Mouse (Mus musculus): ENCODE results near the gene Apopt1. TPM values are rescaled to one million over a fixed set of nuclear protein-coding genes. Genes with fewer than 3 reads are reported as not detected.
A peak's percentile ranks its signal among the peaks of the same experiment; 100 is the strongest.

Gene Apopt1
- polyA plus RNA-seq, 1 experiment from 2014 or later: 55.4 TPM

GRCm38 (mm10) chr12:111758381-111759175, 45.5 kb downstream of the Apopt1 start, which contains the start of gene Klc1:
Gene Klc1, plus strand, starts transcription at chr12:111758849.
- Histone ChIP-seq H3K27ac (ENCODE audit: low read depth, low read length) (peak within 1 kb of the TSS; percentile 79), H3K9me3 (ENCODE audit: control insufficient read depth, low read length) (no peaks in the 10 kb centered on the region), H3K4me1 (replicated peaks; ENCODE audit: control insufficient read depth, insufficient read depth, low read length) (peaks cover 9% of the 10 kb centered on the region; the same call in 1 of the 2 replicates), H3K9ac (ENCODE audit: low read length) (peak within 1 kb of the TSS; percentile 95), H3K27me3 (ENCODE audit: control insufficient read depth, insufficient read depth, low read length) (no peaks in the 10 kb centered on the region), H3K4me2 (ENCODE audit: low read depth, low read length, severe bottlenecking) (peak within 1 kb of the TSS; percentile 98), H3K36me3 (ENCODE audit: control insufficient read depth, insufficient read depth, low read length) (no peaks in the 10 kb centered on the region), H3K4me3 (ENCODE audit: low read depth, low read length) (peak within 1 kb of the TSS; percentile 92)
- WGBS: under 1% methylated on average over 78 of the region's 85 CpGs
- ATAC-seq (replicated peaks; ENCODE audit: low FRiP score): peak; percentile 81
- DNase-seq (ENCODE audit: low spot score): peak; percentile 89

- DNase-seq (ENCODE audit: low spot score) (peak; percentile 65), ATAC-seq (replicated peaks; ENCODE audit: low FRiP score) (peak; percentile 63)
- Histone ChIP-seq H3K4me1 (replicated peaks; ENCODE audit: control insufficient read depth, insufficient read depth, low read length) (peaks cover 9% of the 10 kb centered on the region; the same call in 1 of the 2 replicates), H3K36me3 (ENCODE audit: control insufficient read depth, insufficient read depth, low read length) (no peaks in the 10 kb centered on the region), H3K4me2 (ENCODE audit: low read depth, low read length, severe bottlenecking) (peak overlapping the region; percentile 98), H3K27ac (ENCODE audit: low read depth, low read length) (peak overlapping the region; percentile 79), H3K9ac (ENCODE audit: low read length) (peak overlapping the region; percentile 95), H3K4me3 (ENCODE audit: low read depth, low read length) (peak overlapping the region; percentile 92), H3K9me3 (ENCODE audit: control insufficient read depth, low read length) (no peaks in the 10 kb centered on the region), H3K27me3 (ENCODE audit: control insufficient read depth, insufficient read depth, low read length) (no peaks in the 10 kb centered on the region)
- 2% methylated on average over 35 of the region's 35 CpGs for WGBS
These were observed 46.4 kb downstream of the Apopt1 start for GRCm38 (mm10) chr12:111759176-111760061.

GRCm38 (mm10) chr12:111760306-111760908, 47.3 kb downstream of the Apopt1 start:
- Histone ChIP-seq H3K27me3 (ENCODE audit: control insufficient read depth, insufficient read depth, low read length) (no peaks in the 10 kb centered on the region), H3K36me3 (ENCODE audit: control insufficient read depth, insufficient read depth, low read length) (no peaks in the 10 kb centered on the region), H3K4me1 (replicated peaks; ENCODE audit: control insufficient read depth, insufficient read depth, low read length) (peaks cover 9% of the 10 kb centered on the region; the same call in 1 of the 2 replicates), H3K27ac (ENCODE audit: low read depth, low read length) (no peak overlapping the region), H3K4me3 (ENCODE audit: low read depth, low read length) (peak overlapping the region; percentile 92), H3K9ac (ENCODE audit: low read length) (peak overlapping the region; percentile 27; the same call in 1 of the 2 replicates), H3K9me3 (ENCODE audit: control insufficient read depth, low read length) (no peaks in the 10 kb centered on the region), H3K4me2 (ENCODE audit: low read depth, low read length, severe bottlenecking) (peak overlapping the region; percentile 98)
- no peak for DNase-seq (ENCODE audit: low spot score)
- WGBS: 78% methylated on average over 7 of the region's 7 CpGs
- ATAC-seq (replicated peaks; ENCODE audit: low FRiP score): no peak

GRCm38 (mm10) chr12:111762620-111763280, 49.7 kb downstream of the Apopt1 start:
- Histone ChIP-seq H3K4me3 (ENCODE audit: low read depth, low read length) (no peak overlapping the region), H3K36me3 (ENCODE audit: control insufficient read depth, insufficient read depth, low read length) (no peaks in the 10 kb centered on the region), H3K4me2 (ENCODE audit: low read depth, low read length, severe bottlenecking) (no peak overlapping the region), H3K9ac (ENCODE audit: low read length) (no peak overlapping the region), H3K27ac (ENCODE audit: low read depth, low read length) (no peak overlapping the region), H3K27me3 (ENCODE audit: control insufficient read depth, insufficient read depth, low read length) (no peaks in the 10 kb centered on the region), H3K9me3 (ENCODE audit: control insufficient read depth, low read length) (no peaks in the 10 kb centered on the region), H3K4me1 (replicated peaks; ENCODE audit: control insufficient read depth, insufficient read depth, low read length) (peaks cover 22% of the 10 kb centered on the region)
- ATAC-seq (replicated peaks; ENCODE audit: low FRiP score) (no peak), DNase-seq (ENCODE audit: low spot score) (no peak)
- 96% methylated on average over 13 of the region's 13 CpGs for WGBS

GRCm38 (mm10) chr12:111766313-111767236, 53.5 kb downstream of the Apopt1 start:
- 0 out of 2 replicates have a peak overlapping the region, but pooled peaks have one; percentile 12 for H3K27ac ChIP-seq (ENCODE audit: low read depth, low read length)
- ATAC-seq (replicated peaks; ENCODE audit: low FRiP score) (0 out of 2 replicates have a peak, but pooled peaks have one; percentile 47), DNase-seq (ENCODE audit: low spot score) (no peak)
- WGBS: 31% methylated on average over 16 of the region's 16 CpGs
- H3K4me3 ChIP-seq (ENCODE audit: low read depth, low read length): no peak overlapping the region
- no peaks in the 10 kb centered on the region for H3K9me3 ChIP-seq (ENCODE audit: control insufficient read depth, low read length)
- no peaks in the 10 kb centered on the region for H3K27me3 ChIP-seq (ENCODE audit: control insufficient read depth, insufficient read depth, low read length)
- no peaks in the 10 kb centered on the region for H3K36me3 ChIP-seq (ENCODE audit: control insufficient read depth, insufficient read depth, low read length)
- H3K4me1 ChIP-seq (replicated peaks; ENCODE audit: control insufficient read depth, insufficient read depth, low read length): peaks cover 18% of the 10 kb centered on the region
- peak overlapping the region; percentile 12; the same call in 1 of the 2 replicates for H3K9ac ChIP-seq (ENCODE audit: low read length)
- H3K4me2 ChIP-seq (ENCODE audit: low read depth, low read length, severe bottlenecking): peak overlapping the region; percentile 27; the same call in 1 of the 2 replicates

GRCm38 (mm10) chr12:111768322-111768928, 55.4 kb downstream of the Apopt1 start:
- Histone ChIP-seq H3K9me3 (ENCODE audit: control insufficient read depth, low read length) (no peaks in the 10 kb centered on the region), H3K9ac (ENCODE audit: low read length) (no peak overlapping the region), H3K27me3 (ENCODE audit: control insufficient read depth, insufficient read depth, low read length) (no peaks in the 10 kb centered on the region), H3K27ac (ENCODE audit: low read depth, low read length) (no peak overlapping the region), H3K36me3 (ENCODE audit: control insufficient read depth, insufficient read depth, low read length) (no peaks in the 10 kb centered on the region; the same call in 1 of the 2 replicates), H3K4me1 (replicated peaks; ENCODE audit: control insufficient read depth, insufficient read depth, low read length) (peaks cover 18% of the 10 kb centered on the region), H3K4me2 (ENCODE audit: low read depth, low read length, severe bottlenecking) (no peak overlapping the region), H3K4me3 (ENCODE audit: low read depth, low read length) (no peak overlapping the region)
- no peak for ATAC-seq (replicated peaks; ENCODE audit: low FRiP score)
- DNase-seq (ENCODE audit: low spot score): no peak
- 93% methylated on average over 10 of the region's 10 CpGs for WGBS

GRCm38 (mm10) chr12:111769306-111769705, 56.2 kb downstream of the Apopt1 start:
- Histone ChIP-seq H3K4me1 (replicated peaks; ENCODE audit: control insufficient read depth, insufficient read depth, low read length) (peaks cover 18% of the 10 kb centered on the region), H3K36me3 (ENCODE audit: control insufficient read depth, insufficient read depth, low read length) (no peaks in the 10 kb centered on the region; the same call in 1 of the 2 replicates), H3K9ac (ENCODE audit: low read length) (no peak overlapping the region), H3K27me3 (ENCODE audit: control insufficient read depth, insufficient read depth, low read length) (no peaks in the 10 kb centered on the region), H3K4me3 (ENCODE audit: low read depth, low read length) (no peak overlapping the region), H3K27ac (ENCODE audit: low read depth, low read length) (no peak overlapping the region), H3K4me2 (ENCODE audit: low read depth, low read length, severe bottlenecking) (no peak overlapping the region), H3K9me3 (ENCODE audit: control insufficient read depth, low read length) (no peaks in the 10 kb centered on the region)
- DNase-seq (ENCODE audit: low spot score): no peak
- no peak for ATAC-seq (replicated peaks; ENCODE audit: low FRiP score)
- 40% methylated on average over 10 of the region's 10 CpGs for WGBS

Measured in forebrain, embryonic 11.5 days (tissue).